Mouse (Mus musculus) layer of hippocampus, adult 2 months (tissue): Measurements from ENCODE around the gene Rsrc1. TPM values are rescaled to one million over a fixed set of nuclear protein-coding genes. Genes with fewer than 3 reads are reported as not detected.

Experiments used
- DNase-seq, 2 experiments: peaks; one replicate each; pipeline ENCODE4 v3.0.0; 2022; ENCODE audit warnings: low spot score in 2 of 2
- H3K27ac ChIP-seq: fragments of 200-600 bp; 2 replicates; pipeline ENCODE4 v1.8.1; 2022
- H3K4me3 ChIP-seq: fragments of 200-600 bp; 2 replicates; pipeline ENCODE4 v1.8.1; 2022; ENCODE audit warnings: mild to moderate bottlenecking
- CTCF ChIP-seq: fragments of 200-600 bp; conservative IDR thresholded peaks from 2 replicates; pipeline ENCODE4 v1.8.1; 2022; ENCODE audit warnings: antibody characterized with exemption, mild to moderate bottlenecking, moderate library complexity
- total RNA-seq, 2 experiments: library from RNA; stranded (reverse); gene quantifications; 2 replicates each; pipeline ENCODE4 v1.2.3; 2021

Gene Rsrc1
- total RNA-seq, 2 experiments from 2014 or later: 40.2 to 41.5 TPM

DNA sequence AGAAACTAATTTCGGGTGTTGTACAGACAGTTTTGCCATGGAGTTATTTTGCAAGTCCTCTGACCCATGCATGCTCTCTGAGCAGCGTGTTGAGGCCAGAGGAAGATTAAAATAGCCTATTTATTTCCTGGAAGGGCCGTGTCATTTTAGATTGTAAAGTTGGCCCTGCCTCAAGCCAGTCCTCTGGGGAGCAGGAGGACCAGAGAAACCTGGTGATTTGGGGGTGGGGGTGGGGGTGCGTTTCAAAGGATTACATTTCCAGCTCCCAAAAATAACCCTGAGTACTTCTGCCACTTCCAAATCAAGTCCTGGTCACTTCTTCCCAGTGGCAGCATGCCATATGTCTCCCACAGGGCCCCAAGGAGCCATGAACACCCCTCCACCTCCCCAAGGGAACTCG lies 391.6 kb downstream of the Rsrc1 start:
- H3K27ac ChIP-seq: no peak overlapping the region
- TF ChIP-seq CTCF: no peak
- no peak overlapping the region for H3K4me3 ChIP-seq
- DNase-seq: no peak

DNA sequence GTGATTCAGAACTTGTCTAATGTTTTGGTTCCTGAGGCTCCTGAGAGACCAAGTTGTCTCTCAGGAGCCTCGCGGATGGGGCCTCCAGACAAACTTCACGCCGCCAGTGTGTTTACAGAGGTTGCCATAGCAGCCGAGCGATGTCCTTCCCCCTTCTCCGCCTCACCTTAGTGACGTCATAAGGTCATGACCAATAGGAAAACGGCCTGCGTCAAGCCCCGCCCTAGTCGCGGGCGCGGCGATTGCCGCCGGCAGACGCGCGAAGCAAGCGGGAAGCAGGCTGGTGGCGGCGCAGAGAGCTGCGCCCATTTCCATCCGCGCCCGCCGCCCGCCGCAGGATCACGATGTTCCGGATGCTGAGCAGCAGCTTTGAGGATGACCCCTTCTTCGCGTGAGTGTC lies 392.7 kb downstream of the Rsrc1 start, which contains the start of gene Mlf1:
TSS of gene Mlf1 (plus strand) at position 226 of the 400 bp plus-strand sequence.
- peak within 1 kb of the TSS; percentile 62 for H3K4me3 ChIP-seq
- TF ChIP-seq CTCF: no peak; the same call in none of the 2 replicates
- peak; percentile 86 to 92 for DNase-seq
- H3K27ac ChIP-seq: no peak within 1 kb of the TSS

DNA sequence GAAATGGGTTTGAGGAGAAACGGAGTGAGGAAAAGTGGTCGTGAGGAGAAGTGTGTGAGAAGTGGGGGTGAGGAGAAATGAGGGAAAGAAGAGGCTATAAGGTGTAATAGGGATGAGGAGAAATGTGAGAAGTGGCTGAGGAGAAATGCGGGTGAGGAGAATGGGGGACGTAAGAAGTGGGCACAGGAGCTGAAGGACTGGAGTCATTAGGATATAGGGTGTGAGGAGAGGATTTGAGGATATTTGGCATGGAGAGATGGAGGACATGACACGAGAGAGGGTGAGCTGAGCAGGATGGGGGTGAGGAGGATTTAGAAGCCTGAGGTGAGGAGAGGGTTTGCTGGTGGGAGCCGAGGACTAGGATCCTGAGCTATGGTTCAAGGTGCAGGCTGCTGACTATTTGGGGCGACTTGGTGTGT lies 393.2 kb downstream of the Rsrc1 start:
- Histone ChIP-seq H3K27ac (no peak overlapping the region), H3K4me3 (peak overlapping the region; percentile 62)
- no peak for DNase-seq
- TF ChIP-seq CTCF: no peak

DNA sequence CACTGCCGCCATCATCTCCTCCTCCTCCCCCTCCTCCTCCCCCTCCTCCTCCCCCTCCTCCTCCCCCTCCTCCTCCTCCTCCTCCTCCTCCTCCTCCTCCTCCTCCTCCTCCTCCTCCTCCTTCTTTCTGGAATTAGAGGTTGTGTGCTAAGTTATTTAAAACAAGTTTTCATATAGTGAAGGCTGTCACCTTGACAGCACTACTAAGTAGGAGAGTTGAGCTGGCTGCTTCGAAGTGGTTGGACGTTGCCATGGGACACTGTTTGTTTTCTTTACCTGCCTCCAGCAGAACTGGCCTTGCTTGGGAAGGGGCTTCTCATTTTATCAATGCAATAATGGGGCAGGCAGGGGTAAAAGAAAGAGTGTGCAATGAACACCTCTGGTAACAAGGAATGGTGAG lies 393.9 kb downstream of the Rsrc1 start, which contains the start of gene Gm17402:
TSS of gene Gm17402 (minus strand) at position 101 of the 400 bp plus-strand sequence.
- no peak within 1 kb of the TSS for H3K27ac ChIP-seq
- DNase-seq: no peak
- no peak for TF ChIP-seq CTCF
- peak within 1 kb of the TSS; percentile 62 for H3K4me3 ChIP-seq

DNA sequence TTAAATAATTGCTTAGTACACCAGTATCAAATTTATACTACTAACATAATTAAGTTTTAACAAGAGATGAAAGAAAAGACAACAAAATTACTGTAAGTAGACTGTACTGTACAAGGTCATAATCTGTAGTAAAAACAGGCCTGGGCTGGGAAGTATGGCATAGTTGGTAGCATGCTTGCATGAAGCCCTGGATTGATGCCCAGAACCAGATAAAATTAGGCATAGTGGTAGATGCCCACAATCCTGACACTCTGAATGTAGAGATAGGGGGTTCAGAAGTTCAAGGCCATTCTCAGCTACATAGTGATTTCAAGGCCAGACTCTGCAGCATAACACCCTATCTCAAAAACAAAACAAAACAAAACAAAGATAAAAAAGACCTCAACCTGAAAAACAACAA lies 397.0 kb downstream of the Rsrc1 start:
- no peak overlapping the region for H3K4me3 ChIP-seq
- TF ChIP-seq CTCF: no peak
- no peak overlapping the region for H3K27ac ChIP-seq
- no peak for DNase-seq

Other genes with a start within 250 kb of the Rsrc1 start
- under 1 TPM in 1 of 2 experiments, not detected in 1; 0.87 TPM for gene Shox2, start 381 bp downstream of the Rsrc1 start, total RNA-seq